Mouse (Mus musculus) heart, embryonic 16.5 days (tissue): ENCODE measurements at regions not wholly inside any gene's neighbourhood (a gene's known extent, or its start where the extent isn't known, plus 50 kb on each side); places are given as distances from the start of the nearest gene placed in this dataset. TPM values are rescaled to one million over a fixed set of nuclear protein-coding genes. Genes with fewer than 3 reads are reported as not detected.

Experiments
- ATAC-seq: fragments of 200-750 bp; cut with Nextera tagmentation; replicated peaks from 2 replicates; pipeline ENCODE4 v1.8.0; 2017; ENCODE audit warnings: moderate number of reproducible peaks; ENCODE audit not compliant: insufficient read depth, low FRiP score; ENCODE audit errors: extremely low read depth
- H3K27ac ChIP-seq: fragments of 300-500 bp; sonication (generic); 2 replicates; pipeline ENCODE4 v1.5.1; 2014; ENCODE audit warnings: mild to moderate bottlenecking, low read length, control low read depth, moderate library complexity
- H3K27me3 ChIP-seq: fragments of 300-500 bp; sonication (generic); 2 replicates; pipeline ENCODE4 v1.6.1; 2014; ENCODE audit warnings: low read length, mixed read lengths; ENCODE audit not compliant: control insufficient read depth, insufficient read depth
- H3K36me3 ChIP-seq: fragments of 300-500 bp; sonication (generic); 2 replicates; pipeline ENCODE4 v1.6.1; 2014; ENCODE audit not compliant: control insufficient read depth, insufficient read depth
- H3K4me1 ChIP-seq: fragments of 300-500 bp; sonication (generic); 2 replicates; pipeline ENCODE4 v1.6.1; 2014; ENCODE audit warnings: low read length, mixed read lengths; ENCODE audit not compliant: control insufficient read depth, insufficient read depth
- H3K4me2 ChIP-seq: fragments of 300-500 bp; sonication (generic); 2 replicates; pipeline ENCODE4 v1.6.1; 2014; ENCODE audit warnings: low read depth, mild to moderate bottlenecking, control low read depth, low read length
- H3K4me3 ChIP-seq: fragments of 300-500 bp; sonication (generic); 2 replicates; pipeline ENCODE4 v1.5.1; 2014; ENCODE audit warnings: mild to moderate bottlenecking, control low read depth, low read length
- H3K9ac ChIP-seq: fragments of 300-500 bp; sonication (generic); 2 replicates; pipeline ENCODE4 v1.6.1; 2014; ENCODE audit warnings: low read length, control low read depth
- H3K9me3 ChIP-seq: fragments of 300-500 bp; sonication (generic); replicated peaks from 2 replicates; pipeline ENCODE4 v1.6.1; 2016; ENCODE audit warnings: low read length; ENCODE audit not compliant: control insufficient read depth
- WGBS: fragments of 180-500 bp; shearing (Covaris S2); extraction: QIAGEN DNeasy Blood & Tissue Kit; methylation state at CpG from one replicate; pipeline ENCODE4 v1.1.7; 2014; 5-methylcytosine and 5-hydroxymethylcytosine counted together
- microRNA-seq: library from miRNA; unstranded; fragments of <30 nt; microRNA quantifications from one replicate; pipeline ENCODE4, GENCODE M21; 2017

- H3K9ac ChIP-seq: no peak overlapping the region
- no peak for ATAC-seq
- no peak overlapping the region for H3K4me2 ChIP-seq
- peaks cover 3% of the 10 kb centered on the region; the same call in 1 of the 2 replicates for H3K9me3 ChIP-seq
- no peaks in the 10 kb centered on the region for H3K27me3 ChIP-seq
- peaks cover 2% of the 10 kb centered on the region; the same call in 1 of the 2 replicates for H3K4me1 ChIP-seq
- H3K4me3 ChIP-seq: no peak overlapping the region
- no peak overlapping the region for H3K27ac ChIP-seq
- 87% methylated on average over 7 of the region's 7 CpGs for WGBS
- H3K36me3 ChIP-seq: no peaks in the 10 kb centered on the region
These were observed 269.7 kb downstream of the Gm19410 start for GRCm38 (mm10) chr8:36035339-36035738.

DNA sequence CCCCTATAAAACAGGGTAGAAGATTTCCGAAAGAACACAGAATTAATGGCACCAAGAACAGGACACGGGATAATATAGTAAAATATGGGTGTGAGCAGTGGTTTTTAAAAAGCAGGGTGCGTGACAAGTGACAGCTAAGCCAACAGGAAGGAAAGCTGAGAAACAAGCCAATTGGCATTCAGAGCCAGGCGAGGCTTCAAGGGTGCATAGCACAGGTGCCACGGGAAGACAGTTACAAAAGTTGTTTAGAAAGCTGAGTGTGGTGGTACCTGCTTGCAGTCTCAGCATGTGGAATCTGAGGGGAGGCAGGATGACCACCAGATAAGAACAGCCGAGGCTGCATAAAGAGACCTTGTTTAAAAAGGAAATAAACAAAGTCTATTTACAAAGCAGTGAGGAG is 270.7 kb downstream of the Gm19410 start:
- H3K4me1 ChIP-seq: peaks cover under 1% of the 10 kb centered on the region; the same call in 1 of the 2 replicates
- 59% methylated on average over 6 of the region's 6 CpGs for WGBS
- H3K9ac ChIP-seq: no peak overlapping the region
- H3K4me3 ChIP-seq: no peak overlapping the region
- H3K36me3 ChIP-seq: no peaks in the 10 kb centered on the region
- H3K4me2 ChIP-seq: no peak overlapping the region
- peaks cover 3% of the 10 kb centered on the region; the same call in 1 of the 2 replicates for H3K9me3 ChIP-seq
- ATAC-seq: no peak
- H3K27ac ChIP-seq: no peak overlapping the region
- H3K27me3 ChIP-seq: no peaks in the 10 kb centered on the region

GRCm38 (mm10) chr8:36041222-36041864 is 275.8 kb downstream of the Gm19410 start:
- H3K4me2 ChIP-seq: no peak overlapping the region
- WGBS: 70% methylated on average over 6 of the region's 6 CpGs
- no peaks in the 10 kb centered on the region for H3K36me3 ChIP-seq
- peaks cover 5% of the 10 kb centered on the region; the same call in 1 of the 2 replicates for H3K4me1 ChIP-seq
- no peaks in the 10 kb centered on the region for H3K27me3 ChIP-seq
- no peak overlapping the region for H3K4me3 ChIP-seq
- ATAC-seq: peak; percentile 56; the same call in 1 of the 2 replicates
- no peak overlapping the region for H3K9ac ChIP-seq
- peak overlapping the region; percentile 31 for H3K27ac ChIP-seq
- peaks cover 3% of the 10 kb centered on the region; the same call in 1 of the 2 replicates for H3K9me3 ChIP-seq

GRCm38 (mm10) chr8:36042594-36042993 is 277.0 kb downstream of the Gm19410 start:
- Histone ChIP-seq H3K4me1 (peaks cover 5% of the 10 kb centered on the region; the same call in 1 of the 2 replicates), H3K27me3 (no peaks in the 10 kb centered on the region), H3K9me3 (peaks cover 3% of the 10 kb centered on the region; the same call in 1 of the 2 replicates), H3K4me2 (no peak overlapping the region), H3K36me3 (no peaks in the 10 kb centered on the region), H3K27ac (no peak overlapping the region), H3K9ac (no peak overlapping the region), H3K4me3 (no peak overlapping the region)
- 68% methylated on average over 4 of the region's 4 CpGs for WGBS
- ATAC-seq: no peak

Small RNA genes lying in the stretch of these regions (microRNA-seq; reads per million reads assigned to microRNA genes)
- not detected for gene Gm22030
